Mouse (Mus musculus): ENCODE data around the gene Otoa. TPM values are rescaled to one million over a fixed set of nuclear protein-coding genes. Genes with fewer than 3 reads are reported as not detected.

The Otoa gene
- polyA plus RNA-seq, 1 experiment from 2014 or later: 0.29 TPM

GRCm38 (mm10) chr7:121130837-121131236, 49.4 kb downstream of the Otoa start:
- no peaks in the 10 kb centered on the region for H3K9me3 ChIP-seq (ENCODE audit: control insufficient read depth, low read length)
- WGBS: 94% methylated on average over 2 of the region's 2 CpGs
- no peaks in the 10 kb centered on the region for H3K27me3 ChIP-seq (ENCODE audit: control insufficient read depth, insufficient read depth, low read length)
- no peak overlapping the region for H3K4me3 ChIP-seq (ENCODE audit: low read depth, low read length)
- no peak for DNase-seq (ENCODE audit: low spot score)
- no peak overlapping the region for H3K9ac ChIP-seq (ENCODE audit: low read depth, low read length)
- H3K4me2 ChIP-seq (replicated peaks; ENCODE audit: low read depth, low read length): no peak overlapping the region
- H3K4me1 ChIP-seq (replicated peaks; ENCODE audit: control insufficient read depth, insufficient read depth, low read length): no peaks in the 10 kb centered on the region
- no peak for ATAC-seq (ENCODE audit: low FRiP score)
- no peak overlapping the region for H3K27ac ChIP-seq (ENCODE audit: low read depth, low read length)
- no peaks in the 10 kb centered on the region for H3K36me3 ChIP-seq (ENCODE audit: control insufficient read depth, insufficient read depth, low read length)

GRCm38 (mm10) chr7:121141274-121141673, 59.8 kb downstream of the Otoa start:
- 83% methylated on average over 5 of the region's 5 CpGs for WGBS
- Histone ChIP-seq H3K9me3 (ENCODE audit: control insufficient read depth, low read length) (no peaks in the 10 kb centered on the region), H3K27me3 (ENCODE audit: control insufficient read depth, insufficient read depth, low read length) (no peaks in the 10 kb centered on the region), H3K27ac (ENCODE audit: low read depth, low read length) (no peak overlapping the region), H3K4me1 (replicated peaks; ENCODE audit: control insufficient read depth, insufficient read depth, low read length) (no peaks in the 10 kb centered on the region), H3K4me3 (ENCODE audit: low read depth, low read length) (no peak overlapping the region), H3K36me3 (ENCODE audit: control insufficient read depth, insufficient read depth, low read length) (no peaks in the 10 kb centered on the region), H3K4me2 (replicated peaks; ENCODE audit: low read depth, low read length) (no peak overlapping the region), H3K9ac (ENCODE audit: low read depth, low read length) (no peak overlapping the region)
- no peak for ATAC-seq (ENCODE audit: low FRiP score)
- no peak for DNase-seq (ENCODE audit: low spot score)

DNA sequence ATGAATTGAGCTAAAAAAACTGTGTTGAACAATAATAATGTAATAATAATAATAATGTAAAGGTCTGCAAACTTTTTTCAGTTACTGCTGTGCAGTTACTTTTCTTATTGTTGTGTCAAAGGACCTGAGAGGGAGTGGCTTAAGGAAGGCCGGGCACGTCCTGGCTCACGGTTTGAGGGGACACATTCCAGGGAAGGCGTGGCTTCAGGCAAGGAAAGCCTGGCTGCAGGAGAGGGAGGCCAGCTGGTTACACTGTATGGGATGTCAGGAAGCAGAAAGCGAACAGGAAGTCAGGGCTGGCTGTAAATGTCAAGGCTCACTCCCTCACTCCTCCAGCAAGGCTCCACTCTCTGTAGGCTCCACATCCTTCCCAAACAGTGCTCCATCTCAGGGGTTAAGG, 69.2 kb downstream of the Otoa start:
- no peaks in the 10 kb centered on the region for H3K9me3 ChIP-seq (ENCODE audit: control insufficient read depth, low read length)
- no peaks in the 10 kb centered on the region for H3K27me3 ChIP-seq (ENCODE audit: control insufficient read depth, insufficient read depth, low read length)
- H3K9ac ChIP-seq (ENCODE audit: low read depth, low read length): no peak overlapping the region
- DNase-seq (ENCODE audit: low spot score) (no peak), ATAC-seq (ENCODE audit: low FRiP score) (no peak)
- H3K27ac ChIP-seq (ENCODE audit: low read depth, low read length): no peak overlapping the region
- no peaks in the 10 kb centered on the region for H3K36me3 ChIP-seq (ENCODE audit: control insufficient read depth, insufficient read depth, low read length)
- no peaks in the 10 kb centered on the region for H3K4me1 ChIP-seq (replicated peaks; ENCODE audit: control insufficient read depth, insufficient read depth, low read length)
- no peak overlapping the region for H3K4me3 ChIP-seq (ENCODE audit: low read depth, low read length)
- H3K4me2 ChIP-seq (replicated peaks; ENCODE audit: low read depth, low read length): no peak overlapping the region
- 86% methylated on average over 5 of the region's 5 CpGs for WGBS

DNA sequence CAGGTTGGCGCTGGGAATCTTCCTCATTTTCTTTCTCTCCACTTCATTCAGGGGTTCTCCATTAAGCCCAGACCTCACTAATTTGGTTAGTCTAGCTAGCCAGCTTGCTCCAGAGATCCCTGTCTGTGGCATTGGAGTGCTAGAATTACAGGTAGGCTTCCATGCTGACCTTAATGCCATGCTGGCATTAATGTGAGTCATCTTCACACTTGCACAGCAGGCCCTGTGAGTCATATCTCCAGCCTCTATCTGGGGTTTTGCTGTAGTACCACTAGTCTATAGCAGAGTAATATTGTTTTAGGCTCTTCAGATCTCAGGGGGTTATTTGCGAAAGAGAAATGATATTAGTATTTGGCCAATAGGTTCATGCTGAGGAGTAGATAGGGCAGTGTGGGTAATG, 70.7 kb downstream of the Otoa start:
- Histone ChIP-seq H3K9ac (ENCODE audit: low read depth, low read length) (no peak overlapping the region), H3K27ac (ENCODE audit: low read depth, low read length) (no peak overlapping the region), H3K36me3 (ENCODE audit: control insufficient read depth, insufficient read depth, low read length) (no peaks in the 10 kb centered on the region), H3K4me2 (replicated peaks; ENCODE audit: low read depth, low read length) (no peak overlapping the region), H3K9me3 (ENCODE audit: control insufficient read depth, low read length) (no peaks in the 10 kb centered on the region), H3K27me3 (ENCODE audit: control insufficient read depth, insufficient read depth, low read length) (no peaks in the 10 kb centered on the region), H3K4me3 (ENCODE audit: low read depth, low read length) (no peak overlapping the region), H3K4me1 (replicated peaks; ENCODE audit: control insufficient read depth, insufficient read depth, low read length) (no peaks in the 10 kb centered on the region)
- DNase-seq (ENCODE audit: low spot score) (no peak), ATAC-seq (ENCODE audit: low FRiP score) (no peak)
- 94% methylated on average over 2 of the region's 2 CpGs for whole genome bisulfite sequencing

DNA sequence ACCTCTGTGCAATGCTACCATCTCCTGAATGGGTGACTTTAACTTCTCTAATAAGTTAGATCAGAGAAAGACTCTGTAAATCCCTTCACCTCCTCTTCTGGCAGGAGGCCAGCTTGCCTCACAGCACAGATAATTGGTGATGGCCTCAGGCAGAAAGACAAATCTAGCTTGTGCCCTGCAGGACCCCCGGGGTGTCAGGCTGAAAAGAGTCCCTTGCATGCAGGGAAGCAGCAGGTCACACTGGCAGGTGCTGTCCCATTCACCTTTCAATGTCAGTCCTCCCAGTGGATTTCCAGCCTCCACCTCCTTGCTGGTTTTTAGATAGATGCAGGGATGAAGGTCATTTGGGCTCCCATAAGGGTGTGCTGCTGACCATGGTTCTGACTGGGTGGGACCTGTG, 84.2 kb downstream of the Otoa start:
- DNase-seq (ENCODE audit: low spot score): peak; percentile 9
- no peak for ATAC-seq (ENCODE audit: low FRiP score)
- no peak overlapping the region for H3K4me3 ChIP-seq (ENCODE audit: low read depth, low read length)
- H3K4me1 ChIP-seq (replicated peaks; ENCODE audit: control insufficient read depth, insufficient read depth, low read length): no peaks in the 10 kb centered on the region; the same call in 1 of the 2 replicates
- no peaks in the 10 kb centered on the region for H3K36me3 ChIP-seq (ENCODE audit: control insufficient read depth, insufficient read depth, low read length)
- no peaks in the 10 kb centered on the region for H3K27me3 ChIP-seq (ENCODE audit: control insufficient read depth, insufficient read depth, low read length)
- 73% methylated on average over 1 of the region's 1 CpGs for WGBS
- H3K4me2 ChIP-seq (replicated peaks; ENCODE audit: low read depth, low read length): no peak overlapping the region
- no peaks in the 10 kb centered on the region for H3K9me3 ChIP-seq (ENCODE audit: control insufficient read depth, low read length)
- no peak overlapping the region for H3K27ac ChIP-seq (ENCODE audit: low read depth, low read length)
- no peak overlapping the region for H3K9ac ChIP-seq (ENCODE audit: low read depth, low read length)

DNA sequence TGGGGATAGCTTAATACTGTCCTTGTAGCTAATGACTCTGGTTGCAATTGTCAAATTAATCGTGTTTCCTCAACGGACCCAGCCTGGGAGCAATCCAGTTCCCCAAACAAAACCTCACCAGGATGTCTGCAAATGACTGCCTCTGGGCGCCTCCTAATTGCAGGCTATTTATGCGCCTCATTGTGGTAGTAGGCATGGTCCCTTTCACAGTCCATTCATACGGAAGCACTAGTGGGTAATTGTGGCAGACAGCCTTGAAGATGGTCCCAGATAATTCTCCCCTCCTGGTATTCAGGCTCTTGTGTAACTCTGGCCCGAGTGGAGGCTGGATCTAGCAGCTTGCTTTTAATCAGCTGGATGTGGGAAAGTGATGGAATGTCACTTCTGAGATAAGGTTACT, 90.4 kb downstream of the Otoa start:
- Histone ChIP-seq H3K4me3 (ENCODE audit: low read depth, low read length) (no peak overlapping the region), H3K9ac (ENCODE audit: low read depth, low read length) (no peak overlapping the region), H3K4me1 (replicated peaks; ENCODE audit: control insufficient read depth, insufficient read depth, low read length) (peaks cover 3% of the 10 kb centered on the region; the same call in 1 of the 2 replicates), H3K4me2 (replicated peaks; ENCODE audit: low read depth, low read length) (no peak overlapping the region), H3K36me3 (ENCODE audit: control insufficient read depth, insufficient read depth, low read length) (no peaks in the 10 kb centered on the region), H3K27me3 (ENCODE audit: control insufficient read depth, insufficient read depth, low read length) (no peaks in the 10 kb centered on the region), H3K27ac (ENCODE audit: low read depth, low read length) (no peak overlapping the region), H3K9me3 (ENCODE audit: control insufficient read depth, low read length) (no peaks in the 10 kb centered on the region)
- DNase-seq (ENCODE audit: low spot score) (peak; percentile 5), ATAC-seq (ENCODE audit: low FRiP score) (no peak)
- 8% methylated on average over 6 of the region's 6 CpGs for WGBS

DNA sequence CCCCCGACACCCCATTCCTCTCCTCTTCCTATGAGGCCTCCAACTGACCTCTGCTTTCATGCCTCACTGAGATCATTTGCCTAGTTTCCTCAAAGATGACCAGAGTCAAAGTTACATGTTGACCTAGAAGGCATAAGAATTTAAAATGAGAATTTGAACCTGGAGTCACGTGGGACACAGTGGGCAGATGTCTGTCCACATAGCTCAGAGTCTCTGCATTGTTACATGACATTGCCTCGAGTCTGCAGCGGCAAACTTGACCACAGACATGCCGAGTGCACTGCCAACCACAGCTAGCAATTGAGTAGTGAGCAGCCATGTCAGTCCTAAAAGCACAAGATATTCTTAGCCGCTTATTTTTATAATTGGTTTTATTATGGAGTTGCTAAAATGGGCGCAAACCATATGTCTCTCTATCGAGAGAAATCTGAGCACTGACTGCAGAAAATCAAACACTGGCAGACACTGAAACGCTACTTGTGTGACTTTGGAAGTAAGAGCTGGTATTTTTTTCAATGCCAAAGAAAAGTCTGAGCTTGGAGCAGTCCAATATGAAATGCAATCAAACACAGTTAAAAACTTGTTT, 105.8 kb downstream of the Otoa start:
- no peak overlapping the region for H3K4me3 ChIP-seq (ENCODE audit: low read depth, low read length)
- 86% methylated on average over 9 of the region's 9 CpGs for WGBS
- no peak overlapping the region for H3K27ac ChIP-seq (ENCODE audit: low read depth, low read length)
- no peaks in the 10 kb centered on the region for H3K27me3 ChIP-seq (ENCODE audit: control insufficient read depth, insufficient read depth, low read length)
- H3K9me3 ChIP-seq (ENCODE audit: control insufficient read depth, low read length): no peaks in the 10 kb centered on the region
- H3K36me3 ChIP-seq (ENCODE audit: control insufficient read depth, insufficient read depth, low read length): no peaks in the 10 kb centered on the region
- H3K4me2 ChIP-seq (replicated peaks; ENCODE audit: low read depth, low read length): no peak overlapping the region
- H3K9ac ChIP-seq (ENCODE audit: low read depth, low read length): no peak overlapping the region
- H3K4me1 ChIP-seq (replicated peaks; ENCODE audit: control insufficient read depth, insufficient read depth, low read length): no peaks in the 10 kb centered on the region
- ATAC-seq (ENCODE audit: low FRiP score) (no peak), DNase-seq (ENCODE audit: low spot score) (no peak)

- Histone ChIP-seq H3K4me2 (replicated peaks; ENCODE audit: low read depth, low read length) (no peak overlapping the region), H3K9ac (ENCODE audit: low read depth, low read length) (no peak overlapping the region), H3K27me3 (ENCODE audit: control insufficient read depth, insufficient read depth, low read length) (no peaks in the 10 kb centered on the region), H3K36me3 (ENCODE audit: control insufficient read depth, insufficient read depth, low read length) (no peaks in the 10 kb centered on the region), H3K4me1 (replicated peaks; ENCODE audit: control insufficient read depth, insufficient read depth, low read length) (no peaks in the 10 kb centered on the region), H3K9me3 (ENCODE audit: control insufficient read depth, low read length) (no peaks in the 10 kb centered on the region), H3K27ac (ENCODE audit: low read depth, low read length) (no peak overlapping the region), H3K4me3 (ENCODE audit: low read depth, low read length) (no peak overlapping the region)
- ATAC-seq (ENCODE audit: low FRiP score): no peak
- 93% methylated on average over 7 of the region's 7 CpGs for WGBS
- no peak for DNase-seq (ENCODE audit: low spot score)
Observed at GRCm38 (mm10) chr7:121188976-121189375, 107.5 kb downstream of the Otoa start.

DNA sequence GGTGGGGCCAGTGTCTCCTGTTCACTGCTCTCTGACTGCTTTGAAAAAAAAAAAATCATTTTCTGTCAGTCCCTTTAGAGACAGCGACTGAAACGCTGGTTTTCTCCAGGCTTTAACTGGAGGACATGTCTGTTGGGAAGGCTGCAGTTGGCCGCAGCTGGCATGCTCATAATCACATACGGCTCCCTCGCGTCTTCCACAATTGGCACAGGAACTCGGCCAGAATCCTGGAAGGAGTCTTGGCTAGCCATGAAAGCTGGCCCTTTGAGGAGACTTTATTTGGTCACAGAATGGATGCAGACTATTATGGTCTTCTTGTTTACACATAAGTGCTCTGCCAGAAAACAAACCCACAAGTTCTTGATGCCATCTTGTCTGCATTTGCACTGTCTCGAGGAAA, 117.5 kb downstream of the Otoa start:
- Histone ChIP-seq H3K4me3 (ENCODE audit: low read depth, low read length) (no peak overlapping the region), H3K36me3 (ENCODE audit: control insufficient read depth, insufficient read depth, low read length) (no peaks in the 10 kb centered on the region), H3K27ac (ENCODE audit: low read depth, low read length) (no peak overlapping the region), H3K4me2 (replicated peaks; ENCODE audit: low read depth, low read length) (no peak overlapping the region), H3K9ac (ENCODE audit: low read depth, low read length) (no peak overlapping the region), H3K9me3 (ENCODE audit: control insufficient read depth, low read length) (no peaks in the 10 kb centered on the region), H3K4me1 (replicated peaks; ENCODE audit: control insufficient read depth, insufficient read depth, low read length) (no peaks in the 10 kb centered on the region), H3K27me3 (ENCODE audit: control insufficient read depth, insufficient read depth, low read length) (no peaks in the 10 kb centered on the region)
- DNase-seq (ENCODE audit: low spot score) (no peak), ATAC-seq (ENCODE audit: low FRiP score) (no peak)
- WGBS: 85% methylated on average over 8 of the region's 8 CpGs

Data from hindbrain, embryonic 11.5 days (tissue).